Mouse (Mus musculus) cerebellum, postnatal 4 days (tissue): ENCODE data around the gene Nusap1.
A peak's percentile ranks its signal among the peaks of the same experiment; 100 is the strongest.
"Not testable (repeated sequence)": the region's sequence is repeated elsewhere in the genome, so short reads cannot be mapped to it uniquely, and the experiment has no call there.

Source experiments
- DNase-seq, 2 experiments: peaks; one replicate each; pipeline ENCODE4 v3.0.0; 2022; ENCODE audit warnings: low spot score in 2 of 2, mixed read lengths in 1 of 2

Gene Nusap1

DNA sequence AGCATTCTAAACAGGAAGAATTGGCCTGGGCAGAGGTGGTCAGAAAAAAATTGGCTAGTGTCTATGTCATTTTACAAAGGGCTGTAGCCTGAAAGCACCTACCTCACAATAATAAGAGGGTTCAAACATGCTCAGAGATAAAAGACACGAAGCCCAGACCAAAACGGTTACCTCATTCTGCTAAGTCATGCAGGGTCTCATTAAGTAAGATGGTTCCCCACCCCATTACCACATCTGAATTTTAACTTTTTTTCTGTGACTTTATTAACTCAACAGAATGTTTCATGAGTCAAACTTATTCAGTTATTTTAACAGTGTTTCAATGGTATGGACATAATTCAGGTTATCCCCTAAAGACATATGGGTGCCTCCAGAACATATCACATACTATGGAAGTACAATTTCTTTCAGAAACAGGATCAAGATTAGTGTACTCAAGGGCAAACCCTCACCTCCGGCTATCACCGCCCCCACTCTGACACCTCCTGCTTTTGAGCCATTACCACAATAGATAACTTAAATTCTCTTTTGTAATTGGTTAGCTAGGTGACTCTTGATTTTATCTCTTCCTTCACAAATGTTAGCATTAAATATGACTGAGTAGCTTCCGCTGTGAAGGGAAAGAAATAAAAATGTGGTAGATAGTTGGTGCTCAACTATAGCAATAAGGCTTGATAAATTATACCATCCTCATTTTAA lies 23.3 kb downstream of the Nusap1 start:
- no peak for DNase-seq

DNA sequence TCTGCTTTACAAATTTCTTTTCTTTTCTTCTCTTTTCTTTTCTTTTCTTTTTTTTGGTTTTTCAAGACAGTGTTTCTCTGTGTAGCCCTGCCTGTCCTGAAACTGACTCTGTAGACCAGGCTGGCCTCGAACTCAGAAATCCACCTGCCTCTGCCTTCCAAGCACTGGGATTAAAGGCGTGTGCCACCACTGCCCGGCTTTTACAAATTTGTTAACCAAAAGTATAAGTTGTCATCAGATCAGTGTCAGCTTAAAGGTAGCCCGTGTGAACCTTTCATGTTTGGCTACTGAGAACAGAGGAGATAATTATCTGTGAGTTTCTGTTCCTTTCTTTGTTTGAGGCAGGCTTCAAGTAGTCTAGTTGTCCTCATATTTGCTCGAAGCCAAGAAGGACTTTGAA lies 26.2 kb downstream of the Nusap1 start:
- DNase-seq, result no peak

DNA sequence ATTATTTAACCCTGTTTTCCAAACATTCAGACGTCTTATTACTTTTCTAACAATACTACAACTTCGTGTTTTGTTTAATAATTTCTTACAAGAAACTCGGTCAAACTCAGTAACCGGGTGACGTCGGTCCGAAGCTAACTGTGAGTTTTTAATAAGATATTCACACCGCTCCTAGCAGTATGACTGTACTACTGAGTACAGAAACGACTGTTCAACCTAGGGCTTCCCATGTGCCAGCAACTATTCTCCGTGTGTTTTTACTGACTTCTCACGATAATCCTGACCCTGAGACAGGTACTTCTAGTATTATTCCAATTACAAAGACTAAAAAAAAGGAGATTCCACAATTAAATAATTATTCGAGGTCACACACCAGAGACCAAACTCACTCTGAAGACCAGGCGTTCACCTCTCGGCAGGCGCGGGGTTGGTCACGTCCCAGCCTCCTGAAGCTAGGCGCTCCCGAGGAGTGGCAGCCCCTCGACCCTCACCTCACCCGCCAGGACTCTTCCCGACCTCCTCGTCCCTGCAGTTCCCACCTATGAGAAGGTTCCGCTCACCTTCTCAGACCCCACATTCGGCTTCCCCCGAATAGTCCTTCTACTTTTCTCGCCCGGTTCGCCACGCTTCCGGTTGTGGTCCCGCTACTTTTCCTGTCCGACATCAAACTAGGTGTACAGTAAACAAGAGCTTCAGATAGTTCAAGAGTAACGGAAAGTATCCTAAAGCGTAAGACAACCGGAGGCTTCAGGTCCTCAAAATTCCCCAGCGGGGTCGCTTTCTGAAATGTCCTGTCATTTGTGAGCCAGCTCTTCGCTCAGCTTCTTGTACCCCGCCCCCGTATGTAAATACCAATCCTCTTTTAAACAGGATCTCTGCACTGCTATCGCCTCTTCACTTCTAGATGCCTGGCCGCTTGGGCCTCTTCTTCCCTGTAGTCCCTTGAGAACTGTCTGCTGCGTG lies 44.4 kb downstream of the Nusap1 start, which contains the start of gene Ndufaf1:
Gene Ndufaf1 (minus strand): TSS at position 608 of the 963 bp plus-strand sequence.
- DNase-seq, result peak; percentile 47 to 77

DNA sequence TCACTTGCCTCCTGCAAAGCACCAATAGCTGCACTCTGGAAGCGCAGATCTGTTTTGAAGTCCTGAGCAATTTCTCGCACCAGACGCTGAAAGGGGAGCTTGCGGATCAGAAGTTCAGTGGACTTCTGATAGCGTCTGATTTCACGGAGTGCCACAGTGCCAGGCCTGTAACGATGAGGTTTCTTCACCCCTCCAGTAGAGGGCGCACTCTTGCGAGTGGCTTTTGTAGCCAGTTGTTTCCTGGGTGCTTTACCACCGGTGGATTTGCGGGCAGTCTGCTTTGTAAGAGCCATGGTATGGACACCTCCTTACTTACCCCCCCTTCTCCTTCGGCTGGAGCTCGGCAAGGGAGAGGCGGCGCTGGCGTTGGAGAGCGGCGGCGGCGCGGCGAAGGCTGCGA lies 47.6 kb downstream of the Nusap1 start:
- DNase-seq, result not testable (repeated sequence)

DNA sequence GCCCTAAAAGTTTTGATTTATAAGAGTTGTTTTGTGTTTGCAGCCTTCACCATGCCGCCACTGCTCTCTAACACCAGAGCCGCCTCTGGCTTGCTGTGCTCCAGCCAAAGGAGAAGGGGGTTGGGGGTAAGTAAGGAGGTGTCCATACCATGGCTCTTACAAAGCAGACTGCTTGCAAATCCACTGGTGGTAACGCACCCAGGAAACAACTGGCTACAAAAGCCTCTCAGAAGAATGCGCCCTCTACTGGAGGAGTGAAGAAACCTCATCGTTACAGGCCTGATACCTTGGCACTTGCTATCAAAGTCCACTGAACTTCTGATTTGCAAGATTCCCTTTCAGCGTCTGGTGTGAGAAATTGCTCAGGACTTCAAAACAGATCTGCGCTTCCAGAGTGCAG lies 50.9 kb downstream of the Nusap1 start:
- no peak for DNase-seq

DNA sequence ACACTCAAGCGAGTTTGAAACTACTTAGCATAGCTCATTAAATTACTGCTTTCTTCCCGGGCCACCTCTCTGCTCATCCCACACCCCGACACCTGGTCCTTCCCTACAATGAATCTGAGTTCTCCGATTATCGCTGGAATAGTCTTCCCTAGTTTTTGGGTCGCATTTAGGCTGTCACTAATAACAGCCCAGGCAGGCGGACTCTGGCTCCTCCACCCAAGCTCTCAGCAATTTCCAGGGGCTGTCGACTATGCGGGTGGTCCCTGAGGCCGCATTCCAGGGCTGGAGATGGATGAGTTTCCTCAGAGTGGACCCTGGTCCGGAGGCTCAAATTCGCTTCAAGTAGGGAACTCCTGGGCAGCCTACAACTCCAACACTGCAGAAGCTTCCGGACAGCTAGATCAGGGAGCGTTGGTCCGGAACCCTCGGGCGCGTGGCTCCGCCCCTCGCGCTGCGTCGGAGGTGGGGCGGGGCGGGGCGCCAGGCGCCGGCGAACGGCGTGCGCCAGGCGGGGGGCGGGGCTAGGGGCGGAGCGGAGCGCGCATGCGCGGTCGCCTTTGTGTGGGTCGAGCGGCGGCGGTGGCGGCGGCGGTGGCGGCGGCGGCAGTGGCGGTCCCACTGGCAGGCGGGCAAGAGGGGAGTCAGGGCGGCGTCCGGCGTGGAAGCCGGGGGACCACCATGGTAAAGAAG lies 56.6 kb downstream of the Nusap1 start, which contains the start of gene Rtf1:
Gene Rtf1 (plus strand): TSS at position 544 of the 690 bp plus-strand sequence.
- peak; percentile 98 to 99 for DNase-seq

DNA sequence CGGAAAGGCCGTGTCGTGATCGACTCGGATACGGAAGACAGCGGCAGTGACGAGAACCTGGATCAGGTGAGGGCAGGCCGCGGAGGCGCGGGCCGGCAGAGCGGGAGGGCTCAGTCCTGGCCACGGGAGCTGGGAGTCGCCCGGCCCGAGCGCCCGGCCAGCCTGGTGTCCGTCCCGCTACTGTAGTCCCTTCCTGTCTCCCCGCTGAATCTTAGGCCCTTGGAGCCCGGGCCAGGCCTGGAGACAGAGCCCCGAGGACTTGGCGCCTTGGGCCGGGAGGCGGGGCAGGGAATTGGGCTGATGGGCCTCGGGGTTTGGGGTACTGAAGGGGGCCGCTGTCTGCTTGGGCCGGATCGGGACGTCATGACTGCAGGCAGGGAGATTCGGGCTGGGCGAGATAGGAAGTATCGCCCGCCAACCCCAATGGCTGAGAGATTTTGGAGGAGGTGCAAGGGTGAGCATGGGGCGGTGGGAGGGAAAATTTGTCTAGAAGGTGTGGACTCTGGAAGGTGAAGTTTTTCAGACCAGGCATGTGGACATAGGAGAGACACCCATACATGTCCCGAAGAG lies 57.2 kb downstream of the Nusap1 start:
- no peak for DNase-seq

DNA sequence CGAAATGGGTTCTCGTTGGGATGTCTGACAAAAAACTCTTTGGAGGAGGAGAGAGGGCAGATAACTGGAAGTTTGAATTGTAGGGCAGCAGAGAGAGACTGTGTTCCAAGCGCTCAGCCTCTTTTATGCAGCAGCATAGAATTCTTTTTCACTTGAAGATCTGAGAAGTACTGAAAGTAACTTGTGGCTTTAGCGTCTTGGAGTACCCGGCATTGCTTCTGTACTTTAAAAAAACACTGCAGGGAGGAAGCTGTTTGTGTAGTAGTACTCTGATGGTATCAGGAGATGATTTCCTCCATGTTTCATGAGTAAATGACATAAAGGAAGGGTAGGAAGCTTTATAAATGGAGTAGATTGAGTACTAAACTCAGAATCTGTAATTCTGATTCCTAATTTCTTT lies 57.7 kb downstream of the Nusap1 start:
- DNase-seq, result no peak

DNA sequence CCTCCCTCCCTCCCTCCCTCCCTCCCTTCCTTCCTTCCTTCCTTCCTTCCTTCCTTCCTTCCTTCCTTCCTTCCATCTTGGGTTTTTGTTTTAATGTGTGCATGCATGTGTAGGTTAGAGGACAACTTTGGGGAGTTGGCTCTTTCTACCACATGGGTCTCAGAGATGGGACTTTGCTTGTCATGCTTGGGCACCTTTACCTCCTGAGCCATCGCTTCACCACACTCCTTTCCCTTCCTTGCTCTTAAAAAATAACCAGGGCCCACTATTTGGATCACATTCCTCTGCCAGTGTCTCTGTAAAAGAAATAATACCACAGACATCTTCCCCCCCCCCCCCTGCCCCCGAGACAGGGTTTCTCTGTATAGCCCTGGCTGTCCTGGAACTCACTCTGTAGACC lies 65.6 kb downstream of the Nusap1 start:
- DNase-seq, result no peak

DNA sequence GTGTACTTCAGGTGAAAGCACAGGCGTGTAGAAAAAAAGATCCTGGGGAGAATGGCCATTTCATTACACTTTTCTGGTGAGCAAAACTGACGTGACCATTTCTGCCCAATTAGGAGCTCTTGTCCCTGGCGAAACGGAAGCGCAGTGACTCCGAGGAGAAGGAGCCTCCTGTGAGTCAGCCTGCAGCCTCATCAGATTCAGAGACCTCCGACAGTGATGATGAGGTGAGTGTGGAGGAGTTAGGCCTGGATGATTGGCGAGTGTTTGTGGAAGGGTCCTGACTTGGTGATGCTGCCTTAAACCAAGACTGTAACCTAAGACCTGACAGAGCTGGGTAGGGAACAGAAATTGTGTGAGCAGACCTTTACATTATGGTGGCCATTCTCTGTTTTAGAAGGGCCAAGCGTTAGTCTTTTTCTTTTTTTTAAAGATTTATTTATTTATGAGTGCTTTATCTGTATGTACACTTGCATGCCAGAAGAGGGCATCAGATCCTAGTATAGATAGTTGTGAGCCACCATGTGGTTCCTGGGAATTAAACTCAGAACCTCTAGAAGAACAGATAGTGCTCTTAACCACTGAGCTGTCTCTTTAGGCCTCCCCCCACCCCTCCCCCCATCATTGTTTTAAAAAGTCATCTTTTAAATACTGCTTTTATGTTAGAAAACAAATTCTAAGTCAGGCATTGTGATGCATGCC lies 74.1 kb downstream of the Nusap1 start:
- no peak for DNase-seq

DNA sequence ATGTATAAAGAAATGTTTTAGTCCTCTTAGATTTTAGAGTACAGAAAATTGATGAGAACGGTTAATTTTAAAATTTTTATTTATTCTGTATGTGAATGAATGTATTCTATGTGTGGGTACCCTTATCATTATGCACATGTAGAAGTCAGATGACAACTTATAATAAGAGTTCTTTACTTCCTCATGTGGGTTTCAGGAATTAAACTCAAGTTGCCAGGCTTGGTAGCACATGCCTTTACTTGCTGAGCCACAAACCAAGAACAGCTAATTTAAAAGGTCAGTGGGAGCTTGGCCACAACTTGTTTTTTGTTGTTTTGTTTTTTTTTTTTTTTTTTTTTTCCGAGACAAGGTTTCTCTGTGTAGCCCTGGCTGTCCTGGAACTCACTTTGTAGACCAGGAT lies 76.7 kb downstream of the Nusap1 start:
- DNase-seq, result no peak

DNA sequence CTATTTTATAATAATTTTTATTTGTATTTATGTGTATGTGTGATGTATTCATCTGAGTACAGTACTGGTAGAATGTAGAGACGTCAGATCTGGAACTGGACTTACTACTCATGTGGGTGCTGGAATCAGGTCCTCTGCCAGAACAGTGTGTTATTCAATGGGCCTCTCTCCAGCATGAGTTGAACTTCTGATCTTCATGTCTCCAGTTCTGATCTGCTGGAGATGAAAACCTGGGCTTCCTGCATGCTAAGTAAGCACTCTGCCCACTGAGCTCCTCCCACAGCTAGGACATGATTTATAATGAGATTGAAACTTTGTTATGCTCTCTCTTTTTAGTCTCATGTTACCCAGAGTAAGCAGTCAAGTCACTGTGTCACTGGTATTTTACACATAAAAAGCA lies 78.0 kb downstream of the Nusap1 start:
- DNase-seq, result no peak

DNA sequence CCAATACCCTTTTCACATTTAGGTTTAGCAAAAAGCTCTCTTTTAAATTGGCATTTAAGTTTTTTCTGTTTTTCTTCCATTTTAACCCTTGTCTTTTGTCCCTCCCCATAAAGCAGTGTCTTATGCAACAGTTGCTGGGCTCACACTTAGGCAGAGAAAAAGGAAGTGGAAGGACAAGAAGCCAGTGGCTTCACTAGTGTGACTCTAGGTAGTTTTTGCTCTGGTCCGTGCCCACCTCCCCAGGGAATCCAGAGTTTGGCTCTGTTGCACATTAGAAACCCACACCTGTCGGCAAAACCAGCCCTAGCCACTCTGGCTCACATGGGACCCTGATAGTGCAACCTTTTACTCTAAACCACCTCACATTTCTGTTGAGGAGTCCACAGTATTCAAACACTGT lies 80.4 kb downstream of the Nusap1 start:
- DNase-seq, result no peak

DNA sequence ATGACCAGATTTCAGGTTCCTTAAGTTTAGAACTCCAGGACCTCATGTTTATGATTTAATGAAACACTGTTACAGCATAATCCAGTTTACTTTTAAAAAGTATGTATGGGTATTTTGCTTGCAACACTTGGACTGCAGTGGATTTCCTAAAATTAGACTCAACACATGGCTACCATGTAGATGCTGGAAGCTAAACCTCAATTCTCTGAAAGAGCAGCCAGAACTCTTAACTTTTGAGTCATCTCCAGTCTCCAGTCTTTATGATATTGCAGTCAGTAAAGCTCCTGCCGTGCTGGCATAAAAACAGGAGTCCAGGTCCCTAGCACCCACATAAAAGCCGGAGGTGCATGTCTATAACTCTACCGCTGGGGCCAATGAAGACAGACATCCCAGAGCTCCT lies 81.9 kb downstream of the Nusap1 start:
- DNase-seq, result no peak
